In genomic region chr2:30471051-30471450, GRCm38 (mm10) we compare ENCODE assay signal across 9 mouse cellular contexts. TPM values are rescaled to one million over a fixed set of nuclear protein-coding genes. Genes with fewer than 3 reads are reported as not detected.
DNase-seq lines count a peak whose midpoint lies in the region; ATAC-seq and TF ChIP-seq lines count a peak whose summit lies in the region.
"Had no signal": no experiment of that assay in that cellular context is flagged by ENCODE, and none has a peak within 500 bp of the region (broad histone marks: within the 10 kb centered on the region; RNA-seq: fewer than 3 reads in every experiment).

No protein-coding gene starts in this region.

- peak overlapping the region; percentile 98 for H3K4me2 ChIP-seq in midbrain, embryonic 14.5 days (ENCODE audit: low read length)

- peak overlapping the region; percentile 90; the same call in 1 of the 2 replicates for H3K9ac ChIP-seq in midbrain, embryonic 14.5 days (replicated peaks; ENCODE audit: low read length)

- WGBS in midbrain, embryonic 14.5 days = 3% methylated on average over 8 of the region's 8 CpGs

- peak overlapping the region; percentile 66; the same call in 1 of the 2 replicates for H3K4me3 ChIP-seq in layer of hippocampus, adult 2 months
- peak overlapping the region; percentile 70 for H3K4me3 ChIP-seq in midbrain, embryonic 14.5 days (replicated peaks; ENCODE audit: low read depth, low read length)

- H3K36me3 ChIP-seq in midbrain, embryonic 14.5 days (ENCODE audit: control insufficient read depth, insufficient read depth, low read length) = no peaks in the 10 kb centered on the region

- no peaks in the 10 kb centered on the region for H3K9me3 ChIP-seq in midbrain, embryonic 14.5 days (ENCODE audit: control insufficient read depth, low read length)

- no peak for TF ChIP-seq CTCF in layer of hippocampus, adult 2 months (conservative IDR thresholded peaks at IDR 0.05)

- H3K27me3 ChIP-seq in midbrain, embryonic 14.5 days (ENCODE audit: control insufficient read depth, insufficient read depth, low read length) = no peaks in the 10 kb centered on the region

- H3K4me1 ChIP-seq in midbrain, embryonic 14.5 days (ENCODE audit: control insufficient read depth, insufficient read depth, low read length) = peaks cover 32% of the 10 kb centered on the region

- H3K27ac ChIP-seq in layer of hippocampus, adult 2 months = peak overlapping the region; percentile 96
- H3K27ac ChIP-seq in midbrain, embryonic 14.5 days (replicated peaks; ENCODE audit: low read depth, low read length) = peak overlapping the region; percentile 87; the same call in 1 of the 2 replicates
- H3K27ac ChIP-seq: macrophage had no signal

- ATAC-seq in midbrain, embryonic 14.5 days (ENCODE audit: low FRiP score, low TSS enrichment) = no peak

- DNase-seq in layer of hippocampus, adult 2 months (ENCODE audit: low spot score in 2 of 2) = no peak
- DNase-seq in layer of hippocampus, adult 18-20 months (ENCODE audit: low spot score in 2 of 2) = no peak
- peak; percentile 52 for DNase-seq in embryo, embryonic 10 days (ENCODE audit: low spot score)
- DNase-seq in heart, postnatal 4 days = peak; percentile 36
- DNase-seq in midbrain, embryonic 14.5 days = peak; percentile 26
- no peak for DNase-seq in spleen, postnatal 4 days (ENCODE audit: low spot score in 2 of 2)
- no peak for DNase-seq in ovary, postnatal 14 days (ENCODE audit: low spot score)
- DNase-seq in right cerebral cortex, postnatal 4 days = no peak

RNA-seq across cellular contexts. Expression of gene Ier5l, which starts 3.0 kb away (rescaled TPM):
- total RNA-seq in layer of hippocampus, adult 2 months (2021) = 10 to 100 TPM; 12.2 to 13.1 TPM
- 10 to 100 TPM; 15.2 to 18.0 TPM for total RNA-seq in layer of hippocampus, adult 18-20 months (2021)
- total RNA-seq in heart, postnatal 4 days (2021) = 10 to 100 TPM; 10.7 to 12.1 TPM
- polyA plus RNA-seq in midbrain, embryonic 14.5 days (2014; fragmentation: Nextera tagmentation; extraction: Ambion mirVana) = 3.7 and 4.3 TPM in 2 replicates

RNA-seq across cellular contexts. Expression of gene Ptpa, which starts 55.2 kb away (rescaled TPM):
- total RNA-seq in layer of hippocampus, adult 2 months (2021) = 100 to 1,000 TPM; 152 to 168 TPM
- 100 to 1,000 TPM; 170 to 176 TPM for total RNA-seq in layer of hippocampus, adult 18-20 months (2021)
- total RNA-seq in heart, postnatal 4 days (2021) = 100 to 1,000 TPM; 139 TPM
- 86.7 and 115 TPM in 2 replicates for polyA plus RNA-seq in midbrain, embryonic 14.5 days (2014; fragmentation: Nextera tagmentation; extraction: Ambion mirVana)

RNA-seq across cellular contexts. Expression of gene Crat, which starts 55.4 kb away (rescaled TPM):
- 10 to 100 TPM; 50.9 to 51.6 TPM for total RNA-seq in layer of hippocampus, adult 2 months (2021)
- 10 to 100 TPM; 45.9 to 55.6 TPM for total RNA-seq in layer of hippocampus, adult 18-20 months (2021)
- 100 to 1,000 TPM; 379 to 401 TPM for total RNA-seq in heart, postnatal 4 days (2021)
- polyA plus RNA-seq in midbrain, embryonic 14.5 days (2014; fragmentation: Nextera tagmentation; extraction: Ambion mirVana) = 22.2 and 24.0 TPM in 2 replicates

Comparison
In these comparisons a context has a peak if more than half of its experiments do, and no peak if none do; other contexts are left out.
1. DNase-seq: peak in embryo, embryonic 10 days (single experiment), heart, postnatal 4 days (single experiment) and midbrain, embryonic 14.5 days (single experiment); none in layer of hippocampus, adult 2 months (0 of 2), layer of hippocampus, adult 18-20 months (0 of 2), spleen, postnatal 4 days (0 of 2), ovary, postnatal 14 days (single experiment) and right cerebral cortex, postnatal 4 days (single experiment).
2. RNA of gene Crat, which starts 55.4 kb away (total RNA-seq): 379 to 401 TPM in heart, postnatal 4 days; 45.9 to 55.6 TPM in layer of hippocampus, adult 18-20 months and 50.9 to 51.6 TPM in layer of hippocampus, adult 2 months; every median in the first group is over 4 times any median in the second.